In genomic region chr11:121451216-121451726, GRCm38 (mm10) we compare ENCODE assay signal across 8 mouse cellular contexts. TPM values are rescaled to one million over a fixed set of nuclear protein-coding genes. Genes with fewer than 3 reads are reported as not detected.
DNase-seq lines count a peak whose midpoint lies in the region; ATAC-seq and TF ChIP-seq lines count a peak whose summit lies in the region.

No protein-coding gene starts in this region.

- H3K36me3 ChIP-seq in embryonic facial prominence, embryonic 14.5 days (ENCODE audit: control insufficient read depth, insufficient read depth, low read length), result peaks cover 9% of the 10 kb centered on the region
- peaks cover 3% of the 10 kb centered on the region; the same call in 1 of the 2 replicates for H3K36me3 ChIP-seq in hindbrain, embryonic 15.5 days
- H3K36me3 ChIP-seq in myocyte (ENCODE audit: control insufficient read depth, insufficient read depth), result peaks cover 2% of the 10 kb centered on the region

- peak overlapping the region; percentile 71; the same call in 1 of the 2 replicates for H3K9ac ChIP-seq in embryonic facial prominence, embryonic 14.5 days (ENCODE audit: low read depth, low read length)
- peak overlapping the region; percentile 65 for H3K9ac ChIP-seq in hindbrain, embryonic 15.5 days

- DNase-seq in left cerebral cortex, adult 2 months (ENCODE audit: extremely low spot score in 1 of 2, low spot score in 2 of 2), result no peak
- DNase-seq in left cerebral cortex, postnatal 25 days (ENCODE audit: low spot score in 2 of 2), result no peak
- DNase-seq in embryonic facial prominence, embryonic 14.5 days (ENCODE audit: low spot score), result no peak
- DNase-seq in gastrocnemius, adult 8-10 months (ENCODE audit: low spot score in 2 of 2), result no peak
- DNase-seq in urinary bladder, postnatal 25 days (ENCODE audit: low spot score), result no peak
- no peak for DNase-seq in right cerebral cortex, postnatal 36 days (ENCODE audit: low spot score in 2 of 2)

- H3K27ac ChIP-seq in left cerebral cortex, adult 2 months, result peak overlapping the region; percentile 90; the same call in 1 of the 2 replicates
- no peak overlapping the region for H3K27ac ChIP-seq in embryonic facial prominence, embryonic 14.5 days (replicated peaks; ENCODE audit: low read depth, low read length)
- peak overlapping the region; percentile 84 for H3K27ac ChIP-seq in hindbrain, embryonic 15.5 days (replicated peaks)

- 25% methylated on average over 9 of the region's 9 CpGs for WGBS in embryonic facial prominence, embryonic 14.5 days
- 25% methylated on average over 9 of the region's 9 CpGs for WGBS in hindbrain, embryonic 15.5 days

- peaks cover 7% of the 10 kb centered on the region; the same call in 1 of the 2 replicates for H3K4me1 ChIP-seq in embryonic facial prominence, embryonic 14.5 days (ENCODE audit: control insufficient read depth, insufficient read depth, low read length)
- peaks cover 28% of the 10 kb centered on the region for H3K4me1 ChIP-seq in hindbrain, embryonic 15.5 days (replicated peaks)

- TF ChIP-seq CTCF in left cerebral cortex, adult 2 months (IDR thresholded peaks at IDR 0.05), result no peak

- peak overlapping the region; percentile 58 for H3K4me3 ChIP-seq in left cerebral cortex, adult 2 months
- H3K4me3 ChIP-seq in embryonic facial prominence, embryonic 14.5 days (ENCODE audit: low read depth, low read length), result peak overlapping the region; percentile 91
- peak overlapping the region; percentile 71 for H3K4me3 ChIP-seq in hindbrain, embryonic 15.5 days
- peak overlapping the region; percentile 84 for H3K4me3 ChIP-seq in myocyte

- peak overlapping the region; percentile 80 for H3K4me2 ChIP-seq in embryonic facial prominence, embryonic 14.5 days (ENCODE audit: low read depth, low read length)
- H3K4me2 ChIP-seq in hindbrain, embryonic 15.5 days, result peak overlapping the region; percentile 69
- H3K4me2 ChIP-seq in myocyte (ENCODE audit: low read depth), result peak overlapping the region; percentile 84

- H3K79me2 ChIP-seq in myocyte (ENCODE audit: control insufficient read depth, insufficient read depth), result peaks cover 18% of the 10 kb centered on the region

- no peaks in the 10 kb centered on the region for H3K9me3 ChIP-seq in embryonic facial prominence, embryonic 14.5 days (ENCODE audit: control insufficient read depth, low read length)
- no peaks in the 10 kb centered on the region for H3K9me3 ChIP-seq in hindbrain, embryonic 15.5 days

- ATAC-seq in embryonic facial prominence, embryonic 14.5 days (ENCODE audit: low read depth), result peak; percentile 1; the same call in 1 of the 2 replicates
- no peak for ATAC-seq in hindbrain, embryonic 15.5 days (ENCODE audit: low FRiP score, low read depth)

- intact Hi-C loops in left cerebral cortex, adult 2 months (cut with DNase I), result no loop called here
- intact Hi-C loops in left cerebral cortex, postnatal 25 days (cut with DNase I), result no loop called here

- no peak overlapping the region for H3ac ChIP-seq in myocyte (ENCODE audit: control insufficient read depth, insufficient read length)

- no peak for TF ChIP-seq POLR2A in myocyte (IDR thresholded peaks at IDR 0.05; ENCODE audit: insufficient read length, low read depth)

- no peaks in the 10 kb centered on the region for H3K27me3 ChIP-seq in embryonic facial prominence, embryonic 14.5 days (replicated peaks; ENCODE audit: control insufficient read depth, insufficient read depth, low read length)
- no peaks in the 10 kb centered on the region for H3K27me3 ChIP-seq in hindbrain, embryonic 15.5 days
- no peaks in the 10 kb centered on the region for H3K27me3 ChIP-seq in myocyte (ENCODE audit: control insufficient read depth, insufficient read depth, insufficient read length)

TF ChIP-seq in myocyte, 11 proteins besides CTCF, POLR2A, EP300 and RAD21:
- TF ChIP-seq MAX (IDR thresholded peaks at IDR 0.05; ENCODE audit: low read depth) (no peak), MYOG (IDR thresholded peaks at IDR 0.05; ENCODE audit: control insufficient read depth in 1 of 3, insufficient read depth in 1 of 3, insufficient read length in 2 of 3, low read depth in 2 of 3) (no peak), E2F4 (IDR thresholded peaks at IDR 0.05; ENCODE audit: insufficient read depth) (no peak)

RNA-seq across cellular contexts. Expression of gene Tbcd, which starts 0.5 kb away (rescaled TPM):
- total RNA-seq in left cerebral cortex, adult 2 months (2021), result 10 to 100 TPM; 34.7 to 37.1 TPM
- total RNA-seq in left cerebral cortex, postnatal 25 days (2021), result 10 to 100 TPM; 39.0 to 39.8 TPM
- polyA plus RNA-seq in embryonic facial prominence, embryonic 14.5 days (2014; fragmentation: Nextera tagmentation; extraction: Ambion mirVana), result 38.8 and 40.3 TPM in 2 replicates
- polyA plus RNA-seq in hindbrain, embryonic 15.5 days (2015; fragmentation: Nextera tagmentation; extraction: Ambion mirVana), result 61.3 and 63.6 TPM in 2 replicates
- polyA plus RNA-seq in myocyte (2012; fragmentation: generic; extraction: Trizol), result 111 TPM
- total RNA-seq in gastrocnemius, adult 8-10 months (2022), result 10 to 100 TPM; 11.7 to 16.0 (median 15.0) TPM

RNA-seq across cellular contexts. Expression of gene Fn3k, which starts 16.6 kb away (rescaled TPM):
- 10 to 100 TPM; 56.4 to 57.1 TPM for total RNA-seq in left cerebral cortex, adult 2 months (2021)
- total RNA-seq in left cerebral cortex, postnatal 25 days (2021), result 10 to 100 TPM; 49.0 to 54.1 TPM
- polyA plus RNA-seq in embryonic facial prominence, embryonic 14.5 days (2014; fragmentation: Nextera tagmentation; extraction: Ambion mirVana), result 2.4 and 3.7 TPM in 2 replicates
- polyA plus RNA-seq in hindbrain, embryonic 15.5 days (2015; fragmentation: Nextera tagmentation; extraction: Ambion mirVana), result 7.0 and 7.4 TPM in 2 replicates
- polyA plus RNA-seq in myocyte (2012; fragmentation: generic; extraction: Trizol), result 28.9 TPM
- 10 to 100 TPM; 20.4 to 25.6 (median 25.1) TPM for total RNA-seq in gastrocnemius, adult 8-10 months (2022)

RNA-seq across cellular contexts. Expression of gene Fn3krp, which starts 30.1 kb away (rescaled TPM):
- total RNA-seq in left cerebral cortex, adult 2 months (2021), result 10 to 100 TPM; 46.2 to 49.0 TPM
- total RNA-seq in left cerebral cortex, postnatal 25 days (2021), result 10 to 100 TPM; 42.9 to 47.3 TPM
- 5.4 and 6.6 TPM in 2 replicates for polyA plus RNA-seq in embryonic facial prominence, embryonic 14.5 days (2014; fragmentation: Nextera tagmentation; extraction: Ambion mirVana)
- polyA plus RNA-seq in hindbrain, embryonic 15.5 days (2015; fragmentation: Nextera tagmentation; extraction: Ambion mirVana), result 9.4 and 10.4 TPM in 2 replicates
- 5.7 TPM for polyA plus RNA-seq in myocyte (2012; fragmentation: generic; extraction: Trizol)
- total RNA-seq in gastrocnemius, adult 8-10 months (2022), result 1 to 10 TPM; 3.3 to 4.2 (median 4.0) TPM

Comparison
In these comparisons a context has a peak if more than half of its experiments do, and no peak if none do; other contexts are left out.
1. RNA of gene Fn3krp, which starts 30.1 kb away (total RNA-seq): 46.2 to 49.0 TPM in left cerebral cortex, adult 2 months and 42.9 to 47.3 TPM in left cerebral cortex, postnatal 25 days; 3.3 to 4.2 TPM in gastrocnemius, adult 8-10 months; every median in the first group is over 4 times any median in the second.
2. Peak in every context shown above with its lines, with median percentiles within 50 percentile points of each other: H3K4me3 ChIP-seq and H3K4me2 ChIP-seq.